Mouse (Mus musculus): ENCODE data around the gene Cept1. TPM values are rescaled to one million over a fixed set of nuclear protein-coding genes. Genes with fewer than 3 reads are reported as not detected.

Gene Cept1
- polyA plus RNA-seq, 1 experiment from 2014 or later, result 59.4 TPM

GRCm38 (mm10) chr3:106493202-106493601 is 54.4 kb downstream of the Cept1 start:
- WGBS (ENCODE audit: insufficient replicate concordance), result 64% methylated on average over 8 of the region's 8 CpGs
- TF ChIP-seq CTCF (IDR thresholded peaks at IDR 0.05; ENCODE audit: low read depth), result no peak
- TF ChIP-seq EP300 (IDR thresholded peaks at IDR 0.05; ENCODE audit: low read depth), result no peak
- H3K9ac ChIP-seq (replicated peaks), result no peak overlapping the region
- no peak for DNase-seq
- H3K4me3 ChIP-seq (ENCODE audit: low read depth, low read length), result no peak overlapping the region
- peaks cover 57% of the 10 kb centered on the region for H3K4me1 ChIP-seq (ENCODE audit: insufficient read depth)
- peaks cover 18% of the 10 kb centered on the region; the same call in 1 of the 2 replicates for H3K36me3 ChIP-seq (replicated peaks; ENCODE audit: insufficient read depth, low read length)
- no peak for ATAC-seq
- peak overlapping the region; percentile 62; the same call in 1 of the 2 replicates for H3K27ac ChIP-seq (ENCODE audit: low read depth)
- H3K27me3 ChIP-seq (ENCODE audit: insufficient read depth, low read length), result no peaks in the 10 kb centered on the region
- no peaks in the 10 kb centered on the region for H3K9me3 ChIP-seq (ENCODE audit: low read length)
- H3K4me2 ChIP-seq (ENCODE audit: low read depth, low read length), result no peak overlapping the region

GRCm38 (mm10) chr3:106492723-106493122 is 54.9 kb downstream of the Cept1 start:
- Histone ChIP-seq H3K9me3 (ENCODE audit: low read length) (no peaks in the 10 kb centered on the region), H3K27ac (ENCODE audit: low read depth) (peak overlapping the region; percentile 62; the same call in 1 of the 2 replicates), H3K4me3 (ENCODE audit: low read depth, low read length) (no peak overlapping the region), H3K4me1 (ENCODE audit: insufficient read depth) (peaks cover 55% of the 10 kb centered on the region), H3K4me2 (ENCODE audit: low read depth, low read length) (no peak overlapping the region), H3K9ac (replicated peaks) (no peak overlapping the region), H3K27me3 (ENCODE audit: insufficient read depth, low read length) (no peaks in the 10 kb centered on the region), H3K36me3 (replicated peaks; ENCODE audit: insufficient read depth, low read length) (peaks cover 17% of the 10 kb centered on the region; the same call in 1 of the 2 replicates)
- peak; percentile 50 for ATAC-seq
- WGBS (ENCODE audit: insufficient replicate concordance), result 39% methylated on average over 1 of the region's 1 CpGs
- peak; percentile 87 for TF ChIP-seq EP300 (IDR thresholded peaks at IDR 0.05; ENCODE audit: low read depth)
- no peak for TF ChIP-seq CTCF (IDR thresholded peaks at IDR 0.05; ENCODE audit: low read depth)
- no peak for DNase-seq

- no peak overlapping the region for H3K4me2 ChIP-seq (ENCODE audit: low read depth, low read length)
- TF ChIP-seq EP300 (IDR thresholded peaks at IDR 0.05; ENCODE audit: low read depth) (no peak), CTCF (IDR thresholded peaks at IDR 0.05; ENCODE audit: low read depth) (no peak)
- peaks cover 17% of the 10 kb centered on the region; the same call in 1 of the 2 replicates for H3K36me3 ChIP-seq (replicated peaks; ENCODE audit: insufficient read depth, low read length)
- no peak overlapping the region for H3K27ac ChIP-seq (ENCODE audit: low read depth)
- DNase-seq, result no peak
- no peaks in the 10 kb centered on the region for H3K27me3 ChIP-seq (ENCODE audit: insufficient read depth, low read length)
- no peak for ATAC-seq
- no peak overlapping the region for H3K4me3 ChIP-seq (ENCODE audit: low read depth, low read length)
- H3K9me3 ChIP-seq (ENCODE audit: low read length), result no peaks in the 10 kb centered on the region
- no peak overlapping the region for H3K9ac ChIP-seq (replicated peaks)
- WGBS (ENCODE audit: insufficient replicate concordance), result 86% methylated on average over 4 of the region's 4 CpGs
- H3K4me1 ChIP-seq (ENCODE audit: insufficient read depth), result peaks cover 42% of the 10 kb centered on the region
These were observed 57.4 kb downstream of the Cept1 start for GRCm38 (mm10) chr3:106490239-106490638.

GRCm38 (mm10) chr3:106487551-106487950 is 60.1 kb downstream of the Cept1 start:
- Histone ChIP-seq H3K4me3 (ENCODE audit: low read depth, low read length) (no peak overlapping the region), H3K27me3 (ENCODE audit: insufficient read depth, low read length) (no peaks in the 10 kb centered on the region), H3K4me1 (ENCODE audit: insufficient read depth) (peaks cover 37% of the 10 kb centered on the region), H3K4me2 (ENCODE audit: low read depth, low read length) (no peak overlapping the region), H3K27ac (ENCODE audit: low read depth) (no peak overlapping the region), H3K9me3 (ENCODE audit: low read length) (no peaks in the 10 kb centered on the region), H3K36me3 (replicated peaks; ENCODE audit: insufficient read depth, low read length) (0 out of 2 replicates have a peak, but pooled peaks cover 10% of the 10 kb centered on the region), H3K9ac (replicated peaks) (no peak overlapping the region)
- no peak for ATAC-seq
- 96% methylated on average over 2 of the region's 2 CpGs for WGBS (ENCODE audit: insufficient replicate concordance)
- TF ChIP-seq EP300 (IDR thresholded peaks at IDR 0.05; ENCODE audit: low read depth) (no peak), CTCF (IDR thresholded peaks at IDR 0.05; ENCODE audit: low read depth) (no peak)
- no peak for DNase-seq

GRCm38 (mm10) chr3:106485810-106486209 is 61.8 kb downstream of the Cept1 start:
- Histone ChIP-seq H3K4me3 (ENCODE audit: low read depth, low read length) (no peak overlapping the region), H3K27me3 (ENCODE audit: insufficient read depth, low read length) (no peaks in the 10 kb centered on the region), H3K27ac (ENCODE audit: low read depth) (peak overlapping the region; percentile 31; the same call in 1 of the 2 replicates), H3K9me3 (ENCODE audit: low read length) (no peaks in the 10 kb centered on the region), H3K36me3 (replicated peaks; ENCODE audit: insufficient read depth, low read length) (0 out of 2 replicates have a peak, but pooled peaks cover 3% of the 10 kb centered on the region), H3K4me1 (ENCODE audit: insufficient read depth) (peaks cover 23% of the 10 kb centered on the region), H3K4me2 (ENCODE audit: low read depth, low read length) (no peak overlapping the region), H3K9ac (replicated peaks) (no peak overlapping the region)
- 63% methylated on average over 5 of the region's 5 CpGs for WGBS (ENCODE audit: insufficient replicate concordance)
- no peak for TF ChIP-seq EP300 (IDR thresholded peaks at IDR 0.05; ENCODE audit: low read depth)
- no peak for TF ChIP-seq CTCF (IDR thresholded peaks at IDR 0.05; ENCODE audit: low read depth)
- peak; percentile 10; the same call in 1 of the 2 replicates for ATAC-seq
- no peak for DNase-seq

- ATAC-seq (no peak), DNase-seq (no peak)
- Histone ChIP-seq H3K4me1 (ENCODE audit: insufficient read depth) (peaks cover 23% of the 10 kb centered on the region), H3K36me3 (replicated peaks; ENCODE audit: insufficient read depth, low read length) (no peaks in the 10 kb centered on the region), H3K27me3 (ENCODE audit: insufficient read depth, low read length) (no peaks in the 10 kb centered on the region), H3K9ac (replicated peaks) (no peak overlapping the region), H3K27ac (ENCODE audit: low read depth) (peak overlapping the region; percentile 31; the same call in 1 of the 2 replicates), H3K4me2 (ENCODE audit: low read depth, low read length) (no peak overlapping the region), H3K4me3 (ENCODE audit: low read depth, low read length) (no peak overlapping the region), H3K9me3 (ENCODE audit: low read length) (no peaks in the 10 kb centered on the region)
- 56% methylated on average over 3 of the region's 3 CpGs for WGBS (ENCODE audit: insufficient replicate concordance)
- TF ChIP-seq CTCF (IDR thresholded peaks at IDR 0.05; ENCODE audit: low read depth) (no peak), EP300 (IDR thresholded peaks at IDR 0.05; ENCODE audit: low read depth) (no peak)
These were observed 62.7 kb downstream of the Cept1 start for GRCm38 (mm10) chr3:106484861-106485260.

Measured in liver, postnatal 0 days (tissue).